Mouse (Mus musculus) yolk sac, embryonic 10.5 days (tissue): ENCODE results near the gene Prkar1b.

Source experiments
- DNase-seq: peaks from one replicate; pipeline ENCODE4 v3.0.0-alpha.2; 2017; ENCODE audit warnings: low spot score

The Prkar1b gene

GRCm38 (mm10) chr5:138970056-138970490 is 179.7 kb downstream of the Prkar1b start:
- no peak for DNase-seq
